Mouse (Mus musculus) left cerebral cortex, postnatal 25 days (tissue): ENCODE measurements around the gene Trim43a. TPM values are rescaled to one million over a fixed set of nuclear protein-coding genes. Genes with fewer than 3 reads are reported as not detected.
A peak's percentile ranks its signal among the peaks of the same experiment; 100 is the strongest.
"Not testable (repeated sequence)": the region's sequence is repeated elsewhere in the genome, so short reads cannot be mapped to it uniquely, and the experiment has no call there.

Experiments
- DNase-seq, 2 experiments: peaks; one replicate each; pipeline ENCODE4 v3.0.0; 2022; ENCODE audit warnings: low spot score in 2 of 2, mixed read lengths in 1 of 2
- intact Hi-C: fragments of 180-260 bp; cut with DNase I; formaldehyde crosslinking; loops from one replicate; pipeline ENCODE4 v1.15.1; 2025
- total RNA-seq, 2 experiments: library from RNA; stranded (reverse); gene quantifications; 2 replicates each; pipeline ENCODE4 v1.2.3; 2021

The Trim43a gene
- total RNA-seq = 1 to 10 TPM in 1 of 2 experiments, under 1 TPM in 1; 0.92 to 1.0 TPM

DNA sequence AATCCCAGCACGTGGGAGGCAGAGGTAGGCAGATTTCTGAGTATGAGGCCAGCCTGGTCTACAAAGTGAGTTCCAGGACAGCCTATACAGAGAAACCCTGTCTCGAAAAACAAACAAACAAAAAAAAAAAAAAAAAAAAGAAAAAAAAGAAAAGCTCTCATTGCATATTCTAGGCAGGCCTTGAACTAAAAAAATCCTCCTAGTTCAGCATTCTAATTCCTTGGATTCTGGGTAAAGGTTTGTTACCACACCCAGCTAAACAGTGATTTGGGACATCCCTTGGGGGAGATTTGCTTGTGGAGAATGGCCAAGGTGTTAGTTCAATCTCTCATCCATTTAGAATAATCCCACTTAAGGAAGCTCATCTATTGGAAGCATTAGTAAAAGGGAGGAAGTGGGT lies at the start of gene Trim43a:
TSS of gene Trim43a (plus strand) at position 301 of the 400 bp plus-strand sequence.
- DNase-seq, intact Hi-C loops: not testable (repeated sequence)

DNA sequence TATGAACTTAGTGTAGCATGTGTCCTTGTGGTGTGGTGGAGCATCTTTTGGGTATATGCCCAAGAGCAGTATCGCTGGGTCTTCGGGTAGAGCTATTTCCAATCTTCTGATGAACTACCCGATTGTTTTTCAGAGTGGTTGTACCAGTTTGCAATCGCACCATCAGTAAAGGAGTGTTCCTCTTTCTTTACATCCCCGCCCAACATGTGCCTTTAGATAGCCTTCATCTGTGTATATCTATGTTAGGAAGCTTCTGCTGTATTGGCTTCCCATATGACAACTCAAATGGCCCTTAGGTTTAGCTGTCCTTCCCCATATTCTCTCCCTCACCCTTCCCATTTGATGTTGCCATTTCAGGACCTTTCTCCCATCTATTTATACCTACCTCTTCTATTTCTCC lies 46.6 kb upstream of the Trim43a start:
- no peak for DNase-seq
- intact Hi-C loops = no loop called here

DNA sequence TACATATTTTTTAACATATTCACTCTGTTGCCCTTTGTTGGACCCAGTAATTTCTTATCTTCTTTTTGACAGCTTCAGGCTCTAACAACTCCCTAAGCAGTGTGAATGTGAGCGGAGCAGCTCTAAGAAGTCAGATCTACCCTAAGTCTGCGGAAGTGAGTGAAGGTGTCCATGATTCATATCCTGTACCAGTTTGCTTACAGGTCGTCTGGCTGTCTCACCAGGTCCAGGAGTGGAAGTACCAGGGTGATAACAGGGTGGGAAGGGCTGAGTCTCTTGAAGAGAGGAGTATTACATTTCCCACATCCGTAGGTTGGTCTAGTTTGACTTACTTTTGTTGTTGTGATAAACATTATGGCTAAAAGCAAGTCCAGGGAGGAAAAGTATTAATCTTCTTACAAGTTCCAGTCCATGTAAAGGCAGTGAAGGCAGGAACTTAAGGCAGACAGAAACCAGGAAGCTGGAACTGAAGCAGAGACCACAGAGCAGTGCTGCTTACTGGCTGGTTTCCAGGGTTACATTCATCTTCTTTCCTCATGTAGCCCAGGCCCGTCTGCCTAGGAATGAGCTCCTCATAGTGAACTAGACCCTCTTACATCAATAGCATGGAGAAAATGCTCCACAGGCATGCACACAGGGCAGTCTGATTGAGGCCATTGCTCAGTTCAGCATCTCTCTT lies 41.0 kb upstream of the Trim43a start:
- no peak for DNase-seq
- intact Hi-C loops = loop anchor here (10.0 kb wide), 2 partner anchors 805 to 1145 kb away; partner anchors contain the start of gene Tbx18

DNA sequence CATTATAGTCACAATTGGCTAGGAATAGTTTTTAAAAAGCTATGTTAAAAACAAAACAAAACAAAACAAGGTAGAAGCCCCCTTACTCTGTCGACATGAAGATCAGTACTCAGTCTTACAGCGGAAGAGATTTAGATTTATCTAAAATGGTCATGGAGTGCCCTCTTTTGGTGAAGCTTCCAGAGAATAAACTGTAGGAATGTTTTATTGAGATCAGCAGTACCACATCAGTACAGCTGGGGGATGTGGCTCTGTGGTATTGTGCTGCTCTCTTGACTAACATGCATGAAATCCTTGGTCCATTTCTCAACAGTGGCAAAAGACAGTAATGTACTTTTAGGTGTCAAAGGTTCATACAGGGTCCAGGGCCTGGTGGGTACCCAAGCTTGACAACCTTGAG lies 37.9 kb upstream of the Trim43a start:
- intact Hi-C loops = loop anchor here (10.0 kb wide), 2 partner anchors 808 to 1142 kb away; partner anchors contain the start of gene Tbx18
- DNase-seq = peak; percentile 21 to 65

DNA sequence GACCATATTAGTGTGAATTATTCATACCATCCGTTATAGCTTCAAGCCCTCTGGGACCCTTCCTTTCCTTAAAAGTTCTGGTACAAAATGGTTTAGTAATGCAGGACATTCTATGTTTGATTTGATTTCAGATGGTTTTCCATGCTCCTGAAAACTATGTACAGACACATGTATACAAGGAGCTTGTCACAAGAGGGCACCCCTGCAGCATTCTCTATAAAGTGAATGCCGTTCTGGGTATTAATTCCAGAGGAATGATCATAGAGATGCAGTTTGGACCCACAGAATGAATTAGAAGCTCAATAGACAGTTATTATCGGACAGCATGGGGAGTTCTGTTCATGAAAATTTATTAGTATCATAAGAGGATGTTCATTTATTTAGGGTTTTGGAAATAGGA lies 35.2 kb upstream of the Trim43a start:
- intact Hi-C loops = loop anchor here (10.0 kb wide), 2 partner anchors 811 to 1139 kb away; partner anchors contain the start of gene Tbx18
- DNase-seq = peak in 1 of 2 experiments; percentile 38

DNA sequence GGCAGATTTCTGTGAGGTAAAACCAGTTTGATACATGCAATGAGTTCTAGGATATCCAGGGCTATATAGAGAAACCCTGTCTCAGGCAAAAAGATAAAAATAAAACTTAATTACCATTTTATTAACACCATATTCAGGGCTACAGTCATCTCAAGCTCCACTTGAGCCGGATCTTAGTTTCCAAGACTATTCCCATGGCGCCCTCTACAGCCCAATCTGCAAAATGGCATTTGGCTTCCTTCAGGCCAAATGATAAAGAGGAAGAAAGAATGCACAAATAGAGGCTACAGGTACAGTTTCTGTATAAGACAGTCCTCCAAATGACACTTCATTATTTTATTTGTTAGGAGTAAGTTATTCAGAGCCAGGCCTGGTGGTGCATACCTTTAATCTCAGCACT lies 34.5 kb upstream of the Trim43a start:
- intact Hi-C loops = loop anchor here (2.0 to 10.0 kb wide), 4 partner anchors 63 to 1139 kb away; partner anchors contain the start of genes Syncrip and Tbx18
- peak in 1 of 2 experiments; percentile 37 for DNase-seq

DNA sequence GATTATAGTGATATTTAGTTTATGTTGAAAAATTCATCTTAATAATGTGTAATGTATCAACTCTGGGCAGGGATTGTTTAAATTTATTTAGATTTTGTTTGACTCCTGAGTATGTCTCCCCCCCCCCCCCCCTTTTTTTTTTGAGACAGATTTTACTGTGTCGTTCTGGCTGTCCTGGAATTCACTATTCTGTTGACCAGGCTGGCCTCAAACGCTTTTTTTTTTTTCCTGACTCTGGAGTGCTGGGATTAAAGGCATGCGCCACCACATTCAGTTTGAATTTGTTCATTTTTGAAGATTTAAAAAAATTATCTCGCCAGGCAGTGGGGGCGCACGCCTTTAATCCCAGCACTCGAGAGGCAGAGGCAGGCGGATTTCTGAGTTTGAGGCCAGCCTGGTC lies 34.0 kb upstream of the Trim43a start:
- intact Hi-C loops = loop anchor here (2.0 to 10.0 kb wide), 4 partner anchors 64 to 1138 kb away; partner anchors contain the start of genes Syncrip and Tbx18
- DNase-seq = no peak

DNA sequence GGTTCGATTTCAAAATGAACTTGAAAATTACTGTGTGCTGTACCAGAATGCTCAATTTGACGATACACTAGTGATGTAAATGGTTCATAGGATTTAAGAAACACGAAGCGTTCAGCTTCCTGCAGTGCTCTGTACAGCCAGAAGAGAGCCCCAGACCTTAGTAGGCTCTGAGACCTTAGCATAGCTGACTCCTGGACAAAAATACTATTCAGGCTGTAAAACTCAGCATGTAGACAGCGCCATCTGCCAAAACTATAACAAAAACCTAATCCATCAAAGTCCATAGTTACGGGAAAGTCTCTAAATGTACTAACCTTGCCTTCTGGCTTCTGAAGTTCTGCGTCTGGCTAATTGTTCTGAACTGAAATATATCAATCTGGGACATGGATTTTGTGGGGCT lies 33.4 kb upstream of the Trim43a start:
- intact Hi-C loops = loop anchor here (2.0 to 10.0 kb wide), 4 partner anchors 64 to 1138 kb away; partner anchors contain the start of genes Syncrip and Tbx18
- DNase-seq = peak in 1 of 2 experiments; percentile 65

DNA sequence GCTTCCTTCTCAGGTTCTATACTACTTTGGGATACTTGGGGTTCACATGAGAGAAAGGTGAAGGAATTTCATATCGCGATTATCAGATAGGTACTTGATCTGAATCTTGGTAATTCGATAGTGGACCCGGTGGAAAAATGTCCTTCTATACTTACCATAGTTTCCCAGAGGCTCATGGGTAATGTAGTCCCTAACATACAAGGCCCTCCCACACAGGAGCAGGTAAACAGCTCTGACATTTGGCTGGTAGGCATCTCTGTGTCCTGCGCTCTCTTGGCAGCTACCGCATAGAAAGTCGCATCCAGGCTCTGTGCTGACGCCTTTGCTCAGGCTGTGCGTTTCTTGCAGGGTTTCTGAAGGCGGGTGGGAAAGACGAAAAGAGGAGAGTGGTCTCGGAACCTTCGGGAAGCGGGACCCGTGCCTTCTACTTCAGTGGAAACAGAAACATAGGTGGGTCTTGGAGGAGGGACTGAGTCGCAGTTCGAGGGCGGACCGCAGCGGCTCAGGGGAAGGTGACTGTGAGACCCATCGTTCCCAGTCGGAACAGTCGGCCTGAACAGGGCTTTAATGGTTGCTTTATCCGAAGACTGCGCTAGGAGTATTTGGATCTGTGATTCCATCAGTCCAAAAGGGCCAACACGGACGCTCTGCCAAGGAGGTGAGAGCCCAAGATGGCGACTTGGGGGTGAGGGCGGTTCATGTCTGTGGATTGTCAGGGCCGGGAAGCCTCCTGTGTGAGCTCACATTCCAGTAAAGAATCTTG lies 32.7 kb upstream of the Trim43a start, which contains the start of gene Zfp949:
TSS of gene Zfp949 (plus strand) at position 170 of the 763 bp plus-strand sequence.
- intact Hi-C loops = loop anchor here (2.0 to 10.0 kb wide), 5 partner anchors 65 to 1137 kb away; partner anchors contain the start of genes Snx14, Syncrip and Tbx18
- DNase-seq = peak; percentile 88 to 96

DNA sequence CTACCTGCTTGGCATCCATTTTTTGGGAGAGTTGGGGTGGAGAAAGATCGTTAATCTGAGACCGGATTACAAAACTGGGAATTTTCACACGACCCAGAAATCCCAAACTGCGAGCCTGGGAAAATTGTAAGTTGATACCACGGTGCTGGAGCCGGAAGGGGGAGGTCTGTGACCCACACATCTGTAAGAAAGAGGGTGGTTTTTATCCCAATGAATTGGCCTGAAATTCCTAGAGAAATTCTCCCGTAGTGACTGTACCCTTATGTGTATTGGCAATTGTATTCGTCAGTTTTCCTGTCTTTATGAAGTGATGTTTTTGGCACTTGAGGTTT lies 32.1 kb upstream of the Trim43a start:
- intact Hi-C loops = loop anchor here (2.0 to 10.0 kb wide), 3 partner anchors 110 to 1136 kb away; partner anchors contain the start of genes Snx14 and Tbx18
- DNase-seq = no peak

DNA sequence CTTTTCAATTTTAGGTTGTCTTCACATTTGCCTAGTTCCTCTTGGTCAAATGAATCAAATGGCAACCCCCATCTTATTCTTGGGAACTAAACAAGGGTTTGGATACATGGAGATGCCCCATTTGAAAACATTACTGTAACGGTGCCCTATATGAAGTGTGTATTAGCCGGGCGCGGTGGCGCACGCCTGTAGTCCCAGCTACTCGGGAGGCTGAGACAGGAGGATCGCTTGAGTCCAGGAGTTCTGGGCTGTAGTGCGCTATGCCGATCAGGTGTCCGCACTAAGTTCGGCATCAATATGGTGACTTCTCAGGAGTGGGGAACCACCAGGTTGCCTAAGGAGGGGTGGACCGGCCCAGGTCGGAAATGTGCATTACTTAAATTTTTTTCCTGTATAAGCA lies 27.6 kb upstream of the Trim43a start:
- intact Hi-C loops = loop anchor here (10.0 kb wide), 1 partner anchor 162 kb away; no protein-coding TSS in a partner anchor
- no peak for DNase-seq

DNA sequence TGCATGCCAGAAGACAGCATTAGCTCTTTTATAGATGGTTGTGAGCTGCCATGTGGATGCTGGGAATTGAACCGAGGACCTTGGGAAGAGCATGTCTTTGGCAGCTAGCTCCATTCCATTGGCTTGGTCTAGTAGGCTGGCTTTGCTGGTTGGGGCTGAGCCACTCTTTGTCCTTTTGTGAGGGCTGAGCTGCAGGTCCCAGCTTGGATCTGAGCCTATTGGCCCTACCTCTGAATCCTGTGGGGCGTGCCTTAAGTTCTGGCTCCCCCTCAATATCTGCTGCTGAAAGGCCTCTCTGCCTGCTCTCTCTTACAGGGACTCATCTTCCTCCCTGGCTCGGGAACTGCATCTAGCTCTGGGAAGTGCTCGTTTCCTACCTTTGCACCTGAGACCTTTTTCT lies 22.5 kb upstream of the Trim43a start:
- DNase-seq = no peak
- intact Hi-C loops = loop anchor here (10.0 kb wide), 1 partner anchor 157 kb away; no protein-coding TSS in a partner anchor

DNA sequence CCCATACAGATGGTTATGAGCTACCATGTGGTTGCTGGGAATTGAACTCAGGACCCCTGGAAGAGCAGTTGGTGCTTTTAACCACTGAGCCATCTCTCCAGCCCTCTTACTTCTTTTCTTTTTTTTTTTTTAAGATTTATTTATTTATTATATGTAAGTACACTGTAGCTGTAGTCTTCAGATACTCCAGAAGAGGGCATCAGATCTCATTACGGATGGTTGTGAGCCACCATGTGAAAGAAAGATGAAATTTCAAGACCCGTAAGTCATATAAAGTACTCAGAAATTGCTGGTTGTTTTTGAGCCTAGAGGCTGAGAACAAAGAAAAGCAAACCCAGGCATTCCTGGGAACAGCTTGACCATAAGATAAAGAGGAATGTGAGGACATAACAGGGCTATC lies 19.2 kb upstream of the Trim43a start:
- DNase-seq, intact Hi-C loops: not testable (repeated sequence)

DNA sequence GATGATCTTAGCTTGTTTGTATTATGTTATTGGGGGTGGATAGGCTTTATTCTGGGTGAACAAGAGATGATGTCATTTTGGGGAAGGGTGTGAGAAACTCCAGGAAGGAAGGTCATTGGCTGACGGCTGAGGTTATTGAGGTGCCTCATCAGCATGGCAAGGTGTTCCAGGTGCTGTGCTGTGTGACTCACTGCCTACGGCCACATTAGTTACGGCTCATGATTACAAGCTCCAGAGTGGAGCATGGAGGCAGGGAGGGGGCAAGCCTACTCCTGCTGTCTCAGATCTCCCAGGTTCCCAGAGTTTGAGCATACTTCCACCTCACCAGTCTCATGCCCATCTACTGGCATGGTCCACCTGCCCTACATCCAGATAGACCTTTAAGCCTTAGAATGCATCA lies 10.2 kb upstream of the Trim43a start:
- intact Hi-C loops, DNase-seq: not testable (repeated sequence)

DNA sequence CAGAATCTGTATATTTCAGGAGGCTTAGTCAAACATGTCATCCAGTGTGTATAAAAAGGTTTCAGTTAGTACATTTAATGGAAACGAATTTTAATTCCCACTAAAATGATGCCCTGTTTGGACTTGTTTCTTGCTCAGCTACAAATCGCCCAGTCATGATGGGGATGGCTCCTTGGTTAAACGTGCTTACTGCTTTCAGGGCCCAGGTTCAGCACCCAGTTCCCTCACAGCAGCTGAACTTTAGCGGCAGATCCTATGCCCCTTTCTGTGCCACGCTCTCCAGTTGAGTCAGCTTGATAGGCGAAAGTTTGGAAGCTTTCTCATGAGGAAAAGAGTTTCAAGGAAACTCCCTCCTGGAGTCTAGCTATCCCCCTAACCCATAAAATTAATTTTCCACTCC lies 13.0 kb downstream of the Trim43a start:
- intact Hi-C loops, DNase-seq: not testable (repeated sequence)

DNA sequence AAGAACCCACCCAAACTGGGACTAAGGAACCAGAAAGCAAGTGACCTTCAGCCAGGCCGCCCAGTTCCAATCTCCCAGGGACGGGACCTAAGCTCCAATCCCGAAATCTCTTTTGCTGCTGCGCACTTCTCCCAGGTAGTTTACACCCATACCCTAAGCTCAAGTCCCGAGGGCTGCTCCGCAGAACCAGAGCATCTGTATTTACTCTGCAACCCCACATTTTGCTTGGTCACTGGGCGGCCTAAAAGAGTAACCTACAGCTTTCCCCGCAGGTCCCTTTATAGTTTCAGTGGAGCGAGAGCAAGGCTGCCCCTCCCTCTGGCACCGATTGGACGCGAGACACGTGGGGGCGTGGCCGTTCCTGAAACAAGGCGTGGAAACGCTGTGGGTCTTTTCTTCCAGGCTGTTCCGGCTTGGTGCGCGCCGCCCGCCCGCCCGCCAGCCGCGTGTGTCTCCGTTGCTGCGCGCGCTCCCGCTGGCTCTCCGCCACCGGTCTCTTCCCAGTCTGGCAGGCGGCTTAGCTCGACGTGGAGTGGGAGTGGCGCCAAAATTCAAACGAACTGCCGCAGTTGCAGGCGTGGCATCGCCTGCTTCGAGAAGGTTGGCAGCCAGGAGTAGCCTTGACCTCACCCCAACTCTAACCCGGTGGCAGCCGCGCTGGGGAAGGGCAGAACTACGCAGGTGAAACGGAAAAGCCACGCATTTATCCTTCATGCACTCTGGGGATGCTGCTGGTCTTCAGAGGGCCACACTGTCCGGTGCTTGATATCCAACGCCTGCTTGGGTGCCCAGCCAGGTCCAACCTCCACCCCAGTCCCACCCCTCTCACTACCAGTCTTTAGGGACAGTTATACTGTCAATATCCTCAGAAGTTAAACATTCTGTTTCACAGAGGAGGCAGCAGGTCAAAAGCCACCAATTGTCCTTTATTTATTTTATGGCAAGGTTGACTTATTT lies 18.8 kb downstream of the Trim43a start:
- intact Hi-C loops = not testable (repeated sequence)
- peak; percentile 99 for DNase-seq

DNA sequence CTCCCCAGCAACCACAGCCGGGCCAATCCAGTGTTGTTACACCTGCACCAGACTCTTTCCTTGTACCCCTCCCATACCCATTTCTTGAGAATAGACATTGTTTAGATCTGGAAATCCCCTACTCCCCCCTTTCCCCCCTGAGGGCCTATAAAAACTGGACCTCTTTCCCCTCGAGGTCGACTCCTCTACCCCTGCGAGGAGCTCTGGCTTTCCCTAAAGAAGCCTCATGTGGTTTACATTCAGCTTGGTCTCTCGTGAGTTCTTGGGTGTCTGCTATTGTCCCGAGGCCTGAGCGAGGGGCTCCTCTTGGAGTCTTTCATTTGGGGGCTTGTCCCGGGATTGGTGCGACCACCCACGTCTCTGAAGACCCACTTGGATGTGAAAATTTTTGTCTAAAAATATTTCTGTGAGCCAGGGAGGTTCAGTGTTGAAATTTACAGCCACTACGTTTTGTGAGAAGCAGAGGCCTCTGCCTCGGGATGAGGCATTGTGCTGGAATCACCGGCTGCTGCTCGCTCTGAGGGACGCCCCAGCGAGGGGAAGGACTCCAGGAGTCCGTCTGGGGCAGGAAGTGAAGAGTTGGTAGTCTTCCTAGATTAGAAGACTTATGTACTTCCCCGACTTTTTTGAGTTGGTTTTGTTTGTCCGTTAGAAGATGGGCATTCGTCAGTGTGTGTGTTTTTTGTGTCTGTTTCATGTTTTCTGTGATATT lies 45.3 kb downstream of the Trim43a start:
- intact Hi-C loops, DNase-seq: not testable (repeated sequence)

DNA sequence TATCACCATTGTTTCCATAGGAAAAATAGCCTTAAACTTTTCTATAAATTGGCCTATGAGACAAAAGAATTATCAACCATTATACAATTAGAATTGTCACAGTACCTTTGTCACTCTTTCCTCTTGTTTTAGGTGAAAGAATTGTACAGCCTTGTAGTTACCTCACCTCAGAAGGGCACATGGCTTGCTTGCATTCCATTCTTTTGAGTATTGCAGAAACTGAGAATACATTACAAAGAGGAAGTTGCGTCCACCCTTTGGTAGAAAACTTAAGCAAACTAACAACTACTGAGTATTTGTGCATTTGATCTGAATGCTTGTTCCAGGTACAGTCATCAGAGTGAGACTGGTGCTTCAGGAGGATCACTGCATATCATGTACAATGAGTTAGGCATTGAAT lies 57.4 kb downstream of the Trim43a start:
- intact Hi-C loops, DNase-seq: not testable (repeated sequence)
